ENCODE assay signal across 10 mouse cellular contexts in the genomic region with DNA sequence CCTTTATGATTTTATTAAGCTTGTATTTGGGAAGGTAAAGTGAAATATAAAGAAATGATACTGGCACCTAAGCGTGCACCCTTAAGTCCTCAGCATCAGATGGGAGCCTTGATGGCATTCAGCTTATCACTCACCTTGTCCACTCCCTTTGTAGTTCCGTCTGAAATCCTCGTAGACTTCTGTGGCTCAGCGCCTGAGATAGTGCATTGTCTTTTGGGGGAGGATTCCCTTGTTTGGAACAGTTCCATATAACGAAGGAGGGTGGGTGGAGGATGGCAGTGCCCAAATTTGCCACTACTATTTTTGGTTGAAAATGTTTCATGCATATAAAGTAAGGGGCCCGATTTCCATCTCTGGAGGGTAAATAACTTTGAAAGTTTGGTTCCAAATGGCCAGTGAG. TPM values are rescaled to one million over a fixed set of nuclear protein-coding genes. Genes with fewer than 3 reads are reported as not detected.
DNase-seq lines count a peak whose midpoint lies in the region; ATAC-seq lines count a peak whose summit lies in the region.
"Had no signal": no experiment of that assay in that cellular context is flagged by ENCODE, and none has a peak within 500 bp of the region (broad histone marks: within the 10 kb centered on the region; RNA-seq: fewer than 3 reads in every experiment).

No protein-coding gene starts in this region.

- no peak overlapping the region for H3K4me3 ChIP-seq in liver, embryonic 11.5 days (ENCODE audit: low read depth, low read length)
- H3K4me3 ChIP-seq in forebrain, embryonic 15.5 days = peak overlapping the region; percentile 78
- peak overlapping the region; percentile 67; the same call in 1 of the 2 replicates for H3K4me3 ChIP-seq in limb, embryonic 13.5 days
- H3K4me3 ChIP-seq in neural tube, embryonic 14.5 days (ENCODE audit: low read depth, low read length) = peak overlapping the region; percentile 53

- H3K36me3 ChIP-seq in liver, embryonic 11.5 days (ENCODE audit: control insufficient read depth, insufficient read depth, low read length) = peaks cover 2% of the 10 kb centered on the region; the same call in 1 of the 2 replicates
- H3K36me3 ChIP-seq in forebrain, embryonic 15.5 days = no peaks in the 10 kb centered on the region
- no peaks in the 10 kb centered on the region for H3K36me3 ChIP-seq in limb, embryonic 13.5 days
- H3K36me3 ChIP-seq in neural tube, embryonic 14.5 days (ENCODE audit: control insufficient read depth, insufficient read depth, low read length) = no peaks in the 10 kb centered on the region

- 56% methylated on average over 6 of the region's 6 CpGs for whole genome bisulfite sequencing in liver, embryonic 11.5 days
- 51% methylated on average over 6 of the region's 6 CpGs for WGBS in forebrain, embryonic 15.5 days
- WGBS in limb, embryonic 13.5 days = 72% methylated on average over 6 of the region's 6 CpGs
- 58% methylated on average over 6 of the region's 6 CpGs for WGBS in neural tube, embryonic 14.5 days

- no peak for ATAC-seq in liver, embryonic 11.5 days (replicated peaks; ENCODE audit: low FRiP score)
- ATAC-seq in forebrain, embryonic 15.5 days (replicated peaks) = no peak
- ATAC-seq in limb, embryonic 13.5 days (ENCODE audit: low FRiP score, low read depth) = no peak
- no peak for ATAC-seq in neural tube, embryonic 14.5 days (ENCODE audit: low read depth)

- no peak for DNase-seq in liver, embryonic 11.5 days (ENCODE audit: low spot score)
- DNase-seq in liver = no peak
- no peak for DNase-seq in thymus, postnatal 0 days (ENCODE audit: low spot score)
- no peak for DNase-seq in gastrocnemius, postnatal 36 days
- no peak for DNase-seq in left cerebral cortex, adult 11 months (ENCODE audit: low spot score)
- DNase-seq: cerebellum, adult 9-11 months had no signal

- intact Hi-C loops in gastrocnemius, postnatal 36 days (cut with DNase I) = loop anchor here (2.0 kb wide), 1 partner anchor 110 kb away; no protein-coding TSS in a partner anchor

- no peak overlapping the region for H3K9ac ChIP-seq in liver, embryonic 11.5 days (ENCODE audit: low read depth, low read length)
- H3K9ac ChIP-seq in forebrain, embryonic 15.5 days (replicated peaks) = peak overlapping the region; percentile 77; the same call in 1 of the 2 replicates
- no peak overlapping the region for H3K9ac ChIP-seq in limb, embryonic 13.5 days
- no peak overlapping the region; the same call in 1 of the 2 replicates for H3K9ac ChIP-seq in neural tube, embryonic 14.5 days (replicated peaks; ENCODE audit: low read depth, low read length)

- no peaks in the 10 kb centered on the region for H3K27me3 ChIP-seq in liver, embryonic 11.5 days (replicated peaks; ENCODE audit: control insufficient read depth, insufficient read depth, low read length)
- no peaks in the 10 kb centered on the region for H3K27me3 ChIP-seq in forebrain, embryonic 15.5 days
- no peaks in the 10 kb centered on the region for H3K27me3 ChIP-seq in limb, embryonic 13.5 days
- H3K27me3 ChIP-seq in neural tube, embryonic 14.5 days (ENCODE audit: control insufficient read depth, insufficient read depth, low read length) = no peaks in the 10 kb centered on the region
- H3K27me3 ChIP-seq: Patski had no signal

- no peaks in the 10 kb centered on the region for H3K9me3 ChIP-seq in liver, embryonic 11.5 days (ENCODE audit: control insufficient read depth, low read length)
- H3K9me3 ChIP-seq in forebrain, embryonic 15.5 days = no peaks in the 10 kb centered on the region
- H3K9me3 ChIP-seq in limb, embryonic 13.5 days = no peaks in the 10 kb centered on the region
- H3K9me3 ChIP-seq in neural tube, embryonic 14.5 days (ENCODE audit: control insufficient read depth, low read length) = no peaks in the 10 kb centered on the region

- no peak overlapping the region for H3K27ac ChIP-seq in liver, embryonic 11.5 days (ENCODE audit: low read depth, low read length)
- no peak overlapping the region for H3K27ac ChIP-seq in forebrain, embryonic 15.5 days (replicated peaks)
- no peak overlapping the region for H3K27ac ChIP-seq in limb, embryonic 13.5 days
- H3K27ac ChIP-seq in neural tube, embryonic 14.5 days (ENCODE audit: low read depth, low read length) = no peak overlapping the region

- peaks cover 8% of the 10 kb centered on the region for H3K4me1 ChIP-seq in liver, embryonic 11.5 days (replicated peaks; ENCODE audit: control insufficient read depth, insufficient read depth, low read length)
- peaks cover 14% of the 10 kb centered on the region for H3K4me1 ChIP-seq in forebrain, embryonic 15.5 days
- H3K4me1 ChIP-seq in limb, embryonic 13.5 days = peaks cover 20% of the 10 kb centered on the region
- peaks cover 7% of the 10 kb centered on the region for H3K4me1 ChIP-seq in neural tube, embryonic 14.5 days (ENCODE audit: control insufficient read depth, insufficient read depth, low read length)

- H3K4me2 ChIP-seq in liver, embryonic 11.5 days = peak overlapping the region; percentile 89
- peak overlapping the region; percentile 80 for H3K4me2 ChIP-seq in forebrain, embryonic 15.5 days (replicated peaks)
- peak overlapping the region; percentile 74 for H3K4me2 ChIP-seq in limb, embryonic 13.5 days (replicated peaks)
- peak overlapping the region; percentile 66 for H3K4me2 ChIP-seq in neural tube, embryonic 14.5 days (ENCODE audit: low read depth, low read length)

RNA-seq across cellular contexts. Expression of a gene that starts 1.3 kb away (rescaled TPM):
- 16.2 and 16.6 TPM in 2 replicates for polyA plus RNA-seq in liver, embryonic 11.5 days (2014; fragmentation: Nextera tagmentation; extraction: Ambion mirVana)
- 25.5 and 25.6 TPM in 2 replicates for polyA plus RNA-seq in forebrain, embryonic 15.5 days (2015; fragmentation: Nextera tagmentation; extraction: Ambion mirVana)
- polyA plus RNA-seq in limb, embryonic 13.5 days (2015; fragmentation: Nextera tagmentation; extraction: Ambion mirVana) = 22.3 and 23.6 TPM in 2 replicates
- polyA plus RNA-seq in neural tube, embryonic 14.5 days (2014; fragmentation: Nextera tagmentation; extraction: Ambion mirVana) = 58.6 and 62.0 TPM in 2 replicates
- polyA plus RNA-seq in thymus, postnatal 0 days (2015; fragmentation: Nextera tagmentation; extraction: Ambion mirVana) = 31.0 and 33.8 TPM in 2 replicates
- 1 to 10 TPM; 4.5 to 4.7 TPM for total RNA-seq in gastrocnemius, postnatal 36 days (2021)
